Mouse (Mus musculus): Measurements from ENCODE around the gene Kcnh6. TPM values are rescaled to one million over a fixed set of nuclear protein-coding genes. Genes with fewer than 3 reads are reported as not detected.

Kcnh6 gene
- polyA plus RNA-seq (2012; rRNA removed), result 1.2 and 2.1 TPM in 2 replicates

DNA sequence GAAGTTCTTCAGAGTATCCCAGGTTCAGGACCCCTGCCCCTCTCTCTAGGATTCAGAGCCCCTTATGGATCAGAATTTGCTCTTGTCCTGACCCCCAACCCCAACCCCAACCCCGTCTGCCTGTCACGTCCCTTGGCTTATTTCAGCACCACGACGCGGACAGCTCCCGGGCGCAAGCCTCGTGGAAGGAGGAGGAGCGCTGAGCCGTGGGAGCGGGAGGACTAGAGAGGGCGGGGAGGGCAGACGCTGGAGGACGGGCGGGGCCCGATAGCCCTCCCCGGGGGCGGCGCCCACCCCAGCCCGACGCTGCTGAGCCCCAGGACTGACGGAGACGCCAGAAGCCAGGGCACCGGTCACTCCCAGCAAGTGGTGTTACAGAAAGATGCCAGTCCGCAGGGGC lies at the start of gene Kcnh6:
Kcnh6 (plus strand) TSS at position 304 of the 400 bp plus-strand sequence.
- TF ChIP-seq CTCF (IDR thresholded peaks at IDR 0.05; ENCODE audit: borderline replicate concordance, extremely low read depth, insufficient read depth, insufficient read length) (no peak), POLR2A (IDR thresholded peaks at IDR 0.05; ENCODE audit: borderline replicate concordance, extremely low read depth, insufficient read depth, insufficient read length, poor library complexity, severe bottlenecking) (no peak)
- peak; percentile 50 for DNase-seq (ENCODE audit: low read depth)

DNA sequence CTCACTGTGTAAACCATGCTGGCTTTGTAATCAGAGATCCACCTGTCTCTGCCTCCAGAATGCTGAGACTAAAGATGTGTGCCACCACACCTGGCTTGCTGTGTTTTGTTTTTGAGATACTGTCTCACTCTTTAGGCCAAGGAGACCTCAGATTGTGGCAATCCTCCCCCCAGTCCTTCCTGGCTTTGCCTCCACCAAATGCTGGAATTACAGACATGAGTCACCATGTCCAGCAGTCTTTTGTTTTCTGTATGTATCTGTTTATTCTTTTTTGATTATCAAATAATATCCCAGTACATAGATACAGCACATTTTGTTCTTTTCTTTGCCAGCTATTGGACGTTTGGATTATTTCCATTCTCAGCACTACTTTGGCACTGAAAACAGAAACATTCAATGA lies 49.4 kb upstream of the Kcnh6 start:
- DNase-seq (ENCODE audit: low read depth), result no peak
- TF ChIP-seq CTCF (IDR thresholded peaks at IDR 0.05; ENCODE audit: borderline replicate concordance, extremely low read depth, insufficient read depth, insufficient read length) (no peak), POLR2A (IDR thresholded peaks at IDR 0.05; ENCODE audit: borderline replicate concordance, extremely low read depth, insufficient read depth, insufficient read length, poor library complexity, severe bottlenecking) (no peak)

DNA sequence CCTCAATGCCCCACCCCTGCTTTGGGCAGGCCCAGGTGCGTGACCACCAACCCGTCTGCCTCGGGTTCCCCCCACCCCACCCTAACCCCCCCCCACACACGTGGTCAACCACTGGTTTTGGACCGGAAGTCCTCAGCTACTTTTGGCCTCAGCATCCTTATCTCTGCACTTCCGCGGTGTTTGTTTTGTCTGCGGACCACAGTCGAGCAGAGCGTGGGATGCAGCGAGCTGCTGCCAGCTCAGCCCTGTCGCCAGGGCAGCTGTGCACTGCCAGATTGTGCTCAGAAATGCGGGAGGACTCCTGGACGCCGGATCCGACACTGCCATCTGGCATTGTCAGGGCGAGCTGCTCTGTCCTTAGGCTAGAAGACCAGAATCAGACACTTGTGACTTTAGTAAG lies 48.6 kb upstream of the Kcnh6 start:
- peak; percentile 53 for DNase-seq (ENCODE audit: low read depth)

GRCm38 (mm10) chr11:105964691-105965090 lies 43.2 kb upstream of the Kcnh6 start:
- TF ChIP-seq POLR2A (IDR thresholded peaks at IDR 0.05; ENCODE audit: borderline replicate concordance, extremely low read depth, insufficient read depth, insufficient read length, poor library complexity, severe bottlenecking) (no peak), CTCF (IDR thresholded peaks at IDR 0.05; ENCODE audit: borderline replicate concordance, extremely low read depth, insufficient read depth, insufficient read length) (peak; percentile 21; the same call in 1 of the 2 replicates)
- no peak for DNase-seq (ENCODE audit: low read depth)

More for the DNA sequence above, 48.6 kb upstream of the Kcnh6 start:
- TF ChIP-seq CTCF (IDR thresholded peaks at IDR 0.05; ENCODE audit: borderline replicate concordance, extremely low read depth, insufficient read depth, insufficient read length) (no peak), POLR2A (IDR thresholded peaks at IDR 0.05; ENCODE audit: borderline replicate concordance, extremely low read depth, insufficient read depth, insufficient read length, poor library complexity, severe bottlenecking) (no peak)

DNA sequence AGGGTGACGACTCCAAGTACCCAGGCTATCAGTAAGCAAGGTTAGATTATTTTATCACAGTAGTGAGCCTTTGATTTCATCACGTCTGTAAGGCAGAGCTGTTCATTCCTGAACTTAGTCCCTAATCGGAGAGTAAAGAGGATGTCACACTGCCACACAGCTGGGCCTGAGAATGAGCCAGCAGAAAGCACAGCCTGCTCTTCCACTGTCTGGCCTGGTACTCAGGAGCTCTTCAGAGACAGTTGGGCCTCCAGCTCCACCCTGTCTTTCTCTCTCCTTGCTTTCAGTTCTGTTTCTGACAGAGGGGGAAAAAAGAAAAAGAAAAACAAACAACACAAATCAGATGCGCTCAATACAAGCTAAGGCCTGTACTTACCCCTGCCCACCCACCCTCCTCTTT lies 41.6 kb upstream of the Kcnh6 start:
- DNase-seq (ENCODE audit: low read depth), result no peak
- no peak for TF ChIP-seq POLR2A (IDR thresholded peaks at IDR 0.05; ENCODE audit: borderline replicate concordance, extremely low read depth, insufficient read depth, insufficient read length, poor library complexity, severe bottlenecking)
- no peak for TF ChIP-seq CTCF (IDR thresholded peaks at IDR 0.05; ENCODE audit: borderline replicate concordance, extremely low read depth, insufficient read depth, insufficient read length)

DNA sequence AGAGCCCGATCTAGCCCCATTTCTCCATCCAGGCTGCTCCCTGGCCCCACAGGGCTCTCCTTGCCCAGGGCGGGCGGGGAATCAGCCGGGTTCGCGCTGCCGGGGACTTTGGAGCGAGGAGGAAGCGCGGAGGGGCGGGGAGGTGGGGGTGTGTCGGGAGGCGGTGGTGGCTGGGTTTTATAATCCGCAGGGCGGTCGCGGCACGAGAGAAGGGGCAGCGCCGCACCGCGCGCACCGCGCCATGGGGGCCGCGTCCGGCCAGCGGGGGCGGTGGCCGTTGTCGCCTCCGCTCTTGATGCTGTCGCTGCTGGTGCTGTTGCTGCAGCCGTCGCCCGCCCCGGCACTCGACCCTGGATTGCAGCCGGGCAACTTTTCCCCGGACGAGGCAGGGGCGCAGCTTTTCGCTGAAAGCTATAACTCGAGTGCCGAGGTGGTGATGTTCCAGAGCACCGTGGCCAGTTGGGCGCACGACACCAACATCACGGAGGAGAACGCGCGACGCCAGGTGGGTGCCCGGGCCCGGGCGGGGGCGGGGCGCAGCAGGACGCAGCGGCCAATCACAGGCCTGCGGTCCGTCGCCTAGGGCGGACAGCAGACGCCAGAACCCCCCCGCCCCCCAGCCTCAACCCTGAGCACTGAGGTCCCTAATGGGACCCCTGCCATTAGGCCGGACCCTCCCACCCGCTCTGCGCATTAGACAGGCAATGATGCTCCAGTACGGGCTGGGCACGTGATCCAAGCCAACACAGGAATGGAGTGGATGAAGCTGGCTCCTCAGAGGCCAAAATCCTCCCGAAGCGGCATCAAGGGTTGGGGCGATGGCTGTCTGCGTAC lies 40.0 kb upstream of the Kcnh6 start, which contains the start of gene Ace:
Ace (plus strand) TSS at position 205 of the 834 bp plus-strand sequence.
- peak; percentile 47 for DNase-seq (ENCODE audit: low read depth)
- TF ChIP-seq CTCF (IDR thresholded peaks at IDR 0.05; ENCODE audit: borderline replicate concordance, extremely low read depth, insufficient read depth, insufficient read length), result no peak
- TF ChIP-seq POLR2A (IDR thresholded peaks at IDR 0.05; ENCODE audit: borderline replicate concordance, extremely low read depth, insufficient read depth, insufficient read length, poor library complexity, severe bottlenecking), result no peak

GRCm38 (mm10) chr11:105968948-105969347 lies 39.0 kb upstream of the Kcnh6 start:
- no peak for TF ChIP-seq POLR2A (IDR thresholded peaks at IDR 0.05; ENCODE audit: borderline replicate concordance, extremely low read depth, insufficient read depth, insufficient read length, poor library complexity, severe bottlenecking)
- TF ChIP-seq CTCF (IDR thresholded peaks at IDR 0.05; ENCODE audit: borderline replicate concordance, extremely low read depth, insufficient read depth, insufficient read length), result no peak
- DNase-seq (ENCODE audit: low read depth), result no peak

- DNase-seq (ENCODE audit: low read depth), result no peak
- TF ChIP-seq POLR2A (IDR thresholded peaks at IDR 0.05; ENCODE audit: borderline replicate concordance, extremely low read depth, insufficient read depth, insufficient read length, poor library complexity, severe bottlenecking), result no peak
- peak; percentile 44; the same call in 1 of the 2 replicates for TF ChIP-seq CTCF (IDR thresholded peaks at IDR 0.05; ENCODE audit: borderline replicate concordance, extremely low read depth, insufficient read depth, insufficient read length)
Measured at GRCm38 (mm10) chr11:105969516-105969915, 38.4 kb upstream of the Kcnh6 start.

DNA sequence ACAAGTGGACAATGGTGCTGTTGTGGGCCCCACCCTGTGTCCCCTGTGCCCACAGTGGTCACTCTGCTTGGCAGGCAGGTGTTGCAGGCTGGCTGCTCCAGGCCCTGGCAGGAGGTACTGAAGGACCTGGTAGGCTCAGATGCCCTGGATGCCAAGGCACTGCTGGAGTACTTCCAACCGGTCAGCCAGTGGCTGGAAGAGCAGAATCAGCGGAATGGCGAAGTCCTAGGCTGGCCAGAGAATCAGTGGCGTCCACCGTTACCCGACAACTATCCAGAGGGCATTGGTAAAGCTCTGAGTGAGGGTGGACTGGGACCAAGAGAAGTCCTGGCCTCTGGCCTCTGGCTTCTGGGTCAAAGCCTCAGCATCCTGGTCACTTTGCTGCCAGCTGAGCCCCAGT lies 33.3 kb upstream of the Kcnh6 start:
- TF ChIP-seq POLR2A (IDR thresholded peaks at IDR 0.05; ENCODE audit: borderline replicate concordance, extremely low read depth, insufficient read depth, insufficient read length, poor library complexity, severe bottlenecking) (no peak), CTCF (IDR thresholded peaks at IDR 0.05; ENCODE audit: borderline replicate concordance, extremely low read depth, insufficient read depth, insufficient read length) (no peak)
- no peak for DNase-seq (ENCODE audit: low read depth)

- TF ChIP-seq POLR2A (IDR thresholded peaks at IDR 0.05; ENCODE audit: borderline replicate concordance, extremely low read depth, insufficient read depth, insufficient read length, poor library complexity, severe bottlenecking) (no peak), CTCF (IDR thresholded peaks at IDR 0.05; ENCODE audit: borderline replicate concordance, extremely low read depth, insufficient read depth, insufficient read length) (no peak)
- DNase-seq (ENCODE audit: low read depth), result no peak
Measured at GRCm38 (mm10) chr11:105975050-105975449, 32.9 kb upstream of the Kcnh6 start.

DNA sequence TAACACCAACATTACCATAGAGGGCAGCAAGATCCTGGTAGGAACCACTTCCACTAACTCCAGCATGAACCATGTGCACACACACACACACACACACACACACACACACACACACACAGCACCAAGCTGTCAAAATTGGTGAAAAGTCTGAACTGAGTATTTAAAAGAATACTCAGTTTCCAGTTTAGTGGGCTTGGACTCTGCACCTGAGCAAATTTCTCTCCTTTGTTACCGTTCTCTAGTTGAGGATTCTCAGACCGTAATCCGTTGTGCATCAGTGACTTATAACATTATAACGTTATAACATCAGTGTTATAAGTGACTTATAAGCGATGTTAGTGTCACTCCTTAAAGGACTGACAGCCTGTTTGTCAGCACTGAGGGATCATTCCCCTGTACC lies 32.3 kb upstream of the Kcnh6 start:
- DNase-seq (ENCODE audit: low read depth), result no peak
- TF ChIP-seq CTCF (IDR thresholded peaks at IDR 0.05; ENCODE audit: borderline replicate concordance, extremely low read depth, insufficient read depth, insufficient read length) (no peak), POLR2A (IDR thresholded peaks at IDR 0.05; ENCODE audit: borderline replicate concordance, extremely low read depth, insufficient read depth, insufficient read length, poor library complexity, severe bottlenecking) (no peak)

- TF ChIP-seq CTCF (IDR thresholded peaks at IDR 0.05; ENCODE audit: borderline replicate concordance, extremely low read depth, insufficient read depth, insufficient read length) (no peak), POLR2A (IDR thresholded peaks at IDR 0.05; ENCODE audit: borderline replicate concordance, extremely low read depth, insufficient read depth, insufficient read length, poor library complexity, severe bottlenecking) (no peak)
- no peak for DNase-seq (ENCODE audit: low read depth)
Measured at GRCm38 (mm10) chr11:105978232-105978631, 29.7 kb upstream of the Kcnh6 start.

Data from brain, embryonic 14.5 days (tissue).